Mouse (Mus musculus) MEL-GATA-1-ER (cell line): ENCODE data around the gene Rhebl1.

Experiments used
- DNase-seq: peaks from one replicate; pipeline ENCODE4 v3.0.0-alpha.2; 2012; ENCODE audit warnings: low read depth; ENCODE audit errors: extremely low read depth

The Rhebl1 gene

DNA sequence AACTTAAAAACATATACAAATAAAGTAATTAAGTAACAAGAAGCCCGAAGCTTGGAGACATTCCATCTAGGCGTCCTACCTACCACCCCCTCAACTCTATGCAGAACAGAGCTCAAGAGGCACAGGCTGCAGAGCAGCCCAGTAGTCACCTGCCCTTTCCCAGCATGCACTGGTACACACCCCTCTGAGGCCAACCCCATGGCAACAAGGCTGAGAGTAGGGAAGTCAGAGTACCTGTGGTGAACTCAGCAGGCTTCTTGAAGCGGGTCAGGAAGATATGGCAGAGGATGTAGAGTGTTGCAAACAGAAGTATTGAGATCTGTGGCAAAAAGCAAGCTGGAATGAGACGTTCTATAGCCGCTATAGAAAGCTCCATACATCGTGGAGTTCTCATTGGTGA, 20.6 kb upstream of the Rhebl1 start:
- DNase-seq: no peak

- no peak for DNase-seq
These were observed 10.4 kb upstream of the Rhebl1 start for GRCm38 (mm10) chr15:98904692-98905091.

GRCm38 (mm10) chr15:98902600-98902999, 8.3 kb upstream of the Rhebl1 start:
- DNase-seq: no peak

GRCm38 (mm10) chr15:98901530-98901929, 7.2 kb upstream of the Rhebl1 start:
- no peak for DNase-seq

GRCm38 (mm10) chr15:98897928-98898800, 3.8 kb upstream of the Rhebl1 start, which contains the start of gene Dhh:
TSS of gene Dhh (minus strand) at chr15:98898540.
- DNase-seq: no peak

GRCm38 (mm10) chr15:98897495-98897894, 3.2 kb upstream of the Rhebl1 start:
- no peak for DNase-seq

DNA sequence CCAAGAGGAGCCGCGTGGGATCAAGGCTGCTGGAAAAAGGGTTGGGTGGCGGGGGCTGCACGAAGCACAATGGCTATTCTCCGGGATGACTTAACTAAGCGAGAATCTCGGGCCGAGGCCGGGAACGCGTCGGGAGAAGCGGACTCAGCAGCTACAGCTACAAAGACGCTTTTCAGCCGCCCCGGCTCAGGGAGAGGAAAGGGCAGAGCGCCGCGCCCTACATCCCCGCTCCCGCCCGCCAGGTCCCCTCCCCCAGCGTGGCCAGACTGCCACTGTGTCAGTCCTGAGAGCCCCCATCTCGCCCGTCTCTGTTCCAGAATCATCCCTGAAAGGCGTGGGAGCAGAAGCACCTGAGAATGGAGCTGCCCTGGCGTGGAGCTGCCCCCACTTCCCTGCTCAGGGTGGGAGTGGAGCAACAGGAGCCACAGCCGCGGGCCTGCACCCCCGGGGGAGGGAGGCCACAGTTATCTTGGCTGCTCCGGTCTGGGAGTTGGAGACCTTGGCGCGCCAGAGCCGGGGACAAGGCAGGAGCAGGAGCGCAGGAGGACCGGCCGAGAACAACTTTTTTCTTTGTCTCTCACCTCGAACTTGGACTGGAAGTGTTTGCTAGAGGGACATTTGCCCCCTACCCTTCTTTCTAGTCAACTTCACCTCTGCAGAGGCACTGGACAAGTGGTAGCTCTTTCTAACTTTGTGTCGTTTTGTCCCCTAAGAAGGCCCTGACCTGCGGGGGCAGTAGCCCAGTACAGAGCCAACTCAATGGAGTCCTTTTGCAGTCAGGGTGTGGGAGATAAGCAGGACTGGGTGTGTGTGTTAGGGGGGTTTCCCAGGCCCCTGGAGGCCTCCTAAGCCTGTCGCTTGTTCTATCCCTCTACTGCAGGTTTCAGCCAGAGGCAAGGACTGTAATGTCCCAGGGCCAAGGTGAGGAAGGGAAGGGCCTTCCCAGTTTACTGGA, 1.6 kb upstream of the Rhebl1 start:
- DNase-seq: no peak

DNA sequence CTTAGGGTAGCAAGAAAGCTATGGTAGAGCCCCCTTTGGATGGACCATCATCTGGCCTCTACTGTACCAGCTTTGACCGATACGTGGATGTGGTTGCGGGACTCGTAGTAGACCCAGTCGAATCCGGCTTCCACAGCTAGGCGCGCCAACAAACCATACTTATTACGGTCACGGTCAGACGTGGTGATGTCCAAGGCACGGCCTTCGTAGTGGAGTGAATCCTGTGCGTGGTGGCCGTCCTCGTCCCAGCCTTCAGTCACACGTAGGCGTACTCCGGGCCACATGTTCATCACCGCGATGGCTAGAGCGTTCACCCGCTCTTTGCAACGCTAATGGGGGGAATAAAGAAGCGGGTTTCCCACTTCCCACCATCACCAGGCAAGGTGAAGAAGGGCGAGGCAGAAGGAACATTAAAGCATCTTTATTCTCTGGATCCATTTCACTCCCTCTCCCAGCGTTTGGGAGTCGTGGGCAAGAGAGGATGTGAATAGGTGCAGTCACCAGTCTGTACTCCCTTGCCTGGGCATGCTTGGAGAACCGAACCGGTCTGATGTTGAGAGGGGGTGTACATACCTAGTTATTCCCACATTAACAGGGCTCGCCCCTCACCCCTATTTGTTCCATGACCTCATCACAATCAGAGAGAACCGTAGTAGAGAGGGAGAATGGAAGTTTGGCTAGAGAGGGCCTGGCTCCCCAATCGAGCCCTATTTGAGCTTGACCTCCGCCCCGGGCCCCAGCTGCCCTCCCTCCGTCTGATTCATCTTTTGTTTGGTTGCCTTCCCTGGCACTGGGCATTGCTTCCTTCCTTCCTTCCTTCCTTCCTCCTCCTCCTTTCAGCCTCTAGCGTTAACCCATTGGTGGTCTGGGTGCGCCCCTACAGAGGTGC, 650 bp upstream of the Rhebl1 start:
- no peak for DNase-seq

DNA sequence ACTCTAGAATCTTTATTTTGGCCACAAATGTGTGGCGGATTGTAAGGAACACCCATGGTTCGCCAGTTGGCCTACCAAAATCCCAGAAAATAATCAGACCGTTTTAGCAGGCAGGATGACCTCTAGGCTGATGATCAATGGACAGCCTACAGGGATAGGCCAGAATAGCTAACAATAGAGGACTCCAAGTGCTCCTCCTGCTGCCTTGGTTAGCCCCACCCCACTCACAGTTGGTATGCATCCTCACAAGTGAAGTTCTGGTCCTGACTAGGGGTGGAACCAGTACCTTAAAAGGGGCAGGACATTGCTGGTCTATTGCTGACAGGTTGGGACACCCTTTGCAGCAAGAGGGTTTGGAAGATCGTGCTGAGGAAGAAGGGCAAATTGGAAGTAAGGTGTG, 1.3 kb downstream of the Rhebl1 start:
- DNase-seq: no peak

DNA sequence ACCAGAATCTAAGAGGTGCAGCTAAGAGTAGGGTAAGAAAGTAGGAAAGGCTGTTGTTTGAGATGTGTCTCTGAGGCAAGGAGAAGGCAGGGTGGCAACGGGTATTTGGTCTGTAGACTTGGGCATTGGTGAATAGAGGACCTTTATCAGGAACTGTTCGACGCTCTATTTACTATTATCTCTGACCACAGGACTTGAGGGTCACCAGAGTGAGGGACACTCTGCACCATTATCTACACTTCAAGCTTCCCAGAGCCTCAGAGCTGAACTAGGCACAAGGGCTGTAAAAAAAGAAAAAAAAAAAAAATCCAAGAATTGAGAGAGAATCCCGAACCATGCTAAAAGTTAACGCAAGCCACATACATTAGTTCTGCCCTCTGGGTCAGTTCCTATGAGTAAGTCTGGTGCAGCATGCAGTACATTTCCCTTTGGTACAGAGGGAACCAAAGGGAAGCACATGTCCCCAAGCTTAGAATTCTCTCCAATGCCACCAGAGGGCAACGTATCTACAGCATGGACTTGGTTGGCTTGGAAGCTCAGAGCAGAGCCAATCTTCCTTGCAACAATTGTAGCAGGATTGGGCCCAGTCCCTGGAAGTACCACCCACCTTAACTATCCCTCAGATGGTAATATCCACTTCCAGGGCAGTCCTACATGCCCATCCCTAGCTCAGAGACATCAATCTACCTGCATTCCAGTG, 2.3 kb downstream of the Rhebl1 start:
- peak; percentile 76 for DNase-seq

DNA sequence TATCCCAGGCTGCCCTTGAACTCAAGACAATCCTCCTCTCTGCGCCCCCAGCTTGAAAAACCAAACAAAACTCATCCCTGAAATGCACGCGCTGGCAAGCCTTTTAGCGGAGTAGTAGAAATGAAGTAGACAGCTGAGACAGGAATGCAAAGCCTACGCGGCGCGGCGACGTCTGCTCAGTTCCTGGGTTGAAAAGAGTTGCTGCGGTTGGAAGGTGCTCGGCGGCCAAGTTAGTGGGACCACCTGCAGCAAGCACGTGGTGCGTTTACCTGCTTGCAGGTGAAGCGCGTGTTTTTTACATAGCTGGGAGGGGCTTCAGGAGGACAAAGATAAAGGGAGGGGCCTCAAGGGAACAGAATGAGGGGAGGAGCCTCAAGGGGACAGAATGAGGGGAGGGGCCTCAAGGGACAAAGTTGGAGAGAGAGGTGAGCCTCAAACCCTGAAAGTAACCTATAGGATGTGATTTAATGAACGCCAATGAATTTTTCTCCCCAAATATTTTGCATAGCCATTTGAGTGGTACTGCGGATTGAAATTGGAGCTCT, 3.1 kb downstream of the Rhebl1 start:
- DNase-seq: no peak

DNA sequence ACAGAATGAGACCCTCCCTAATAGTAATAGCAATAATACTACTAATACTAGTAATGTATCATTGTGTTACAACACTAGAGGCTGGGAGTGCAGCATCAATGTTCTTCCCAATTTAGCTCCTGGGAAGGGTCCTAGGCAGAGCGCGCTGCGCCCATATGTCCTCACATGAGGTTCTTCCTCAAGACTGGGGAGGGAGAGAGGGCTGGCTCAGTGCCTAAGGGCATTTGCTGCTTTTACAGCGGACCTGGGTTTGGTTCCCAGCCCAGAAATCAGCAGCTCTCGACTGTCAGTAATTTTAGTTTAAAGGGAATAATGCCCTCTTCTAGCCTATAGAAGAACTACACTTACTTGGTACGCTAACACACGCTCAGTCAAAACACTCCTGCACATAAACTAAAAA, 6.8 kb downstream of the Rhebl1 start:
- no peak for DNase-seq

GRCm38 (mm10) chr15:98886667-98887387, 7.5 kb downstream of the Rhebl1 start:
- no peak for DNase-seq

DNA sequence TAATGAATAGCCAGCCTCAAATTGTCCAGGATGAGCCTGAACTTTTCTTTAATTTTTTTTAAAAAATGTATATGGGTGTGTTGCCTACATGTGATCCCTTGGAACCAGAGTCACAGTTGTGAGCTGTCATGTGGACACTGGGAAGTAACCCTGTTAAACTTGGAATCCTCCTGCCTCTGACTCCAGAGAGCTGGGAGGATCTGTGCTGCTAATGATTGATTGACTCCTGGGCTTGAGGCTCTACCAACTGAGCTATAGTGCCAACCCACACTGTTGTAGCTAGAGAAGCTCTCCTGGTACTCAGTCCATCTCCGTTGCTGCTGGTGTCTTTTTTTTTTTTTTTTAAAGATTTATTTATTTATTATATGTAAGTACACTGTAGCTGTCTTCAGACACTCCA, 10.2 kb downstream of the Rhebl1 start:
- DNase-seq: no peak

DNA sequence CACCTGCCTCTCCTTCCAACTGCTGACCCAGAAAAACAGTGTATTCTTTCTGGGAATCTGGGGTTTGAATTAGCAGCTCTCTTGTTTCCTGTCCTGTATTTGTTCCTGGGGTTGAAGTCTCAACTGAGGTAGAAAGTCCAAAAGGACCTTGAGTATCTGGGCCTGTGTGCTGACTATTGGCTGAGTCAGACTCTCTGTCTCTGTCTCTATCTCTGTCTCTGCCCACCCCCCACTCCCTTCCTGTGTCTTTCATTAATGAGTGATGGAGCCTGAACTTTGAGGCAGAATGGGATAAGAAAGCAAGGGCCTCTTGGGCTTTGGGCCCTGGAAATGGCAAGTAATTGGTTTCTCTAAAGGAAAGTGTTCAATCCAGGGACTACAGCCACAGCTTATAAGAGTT, 10.7 kb downstream of the Rhebl1 start:
- DNase-seq: no peak

- no peak for DNase-seq
These were observed 12.7 kb downstream of the Rhebl1 start for GRCm38 (mm10) chr15:98881656-98882008.

GRCm38 (mm10) chr15:98880978-98881655, 13.2 kb downstream of the Rhebl1 start:
- peak; percentile 95 for DNase-seq

GRCm38 (mm10) chr15:98877331-98877730, 17.0 kb downstream of the Rhebl1 start:
- DNase-seq: peak; percentile 85
